Mouse (Mus musculus) brain, embryonic 18.5 days (tissue): ENCODE data around the gene Gm47995.
"Not testable (repeated sequence)": the region's sequence is repeated elsewhere in the genome, so short reads cannot be mapped to it uniquely, and the experiment has no call there.

Experiments used
- DNase-seq: peaks from one replicate; pipeline ENCODE4 v3.0.0-alpha.2; 2012; ENCODE audit warnings: low read depth, low spot score

Gene Gm47995

GRCm38 (mm10) chr1:151186186-151186585, 12.1 kb upstream of the Gm47995 start:
- not testable (repeated sequence) for DNase-seq

- DNase-seq, result not testable (repeated sequence)
These were observed 11.3 kb upstream of the Gm47995 start for GRCm38 (mm10) chr1:151186879-151187424.

- no peak for DNase-seq
These were observed 9.8 kb upstream of the Gm47995 start for GRCm38 (mm10) chr1:151188469-151188868.

GRCm38 (mm10) chr1:151192075-151192474, 6.2 kb upstream of the Gm47995 start, which contains the start of gene Gm8947:
Gene Gm8947 (plus strand): TSS chr1:151192376.
- not testable (repeated sequence) for DNase-seq

- DNase-seq, result not testable (repeated sequence)
These were observed 5.5 kb upstream of the Gm47995 start for GRCm38 (mm10) chr1:151192739-151193138.

GRCm38 (mm10) chr1:151195986-151196385, 2.3 kb upstream of the Gm47995 start:
- DNase-seq, result not testable (repeated sequence)

- not testable (repeated sequence) for DNase-seq
These were observed 1.6 kb upstream of the Gm47995 start for GRCm38 (mm10) chr1:151196690-151197089.

- DNase-seq, result not testable (repeated sequence)
These were observed 2.4 kb downstream of the Gm47995 start for GRCm38 (mm10) chr1:151200620-151201019.

- DNase-seq, result not testable (repeated sequence)
These were observed 4.5 kb downstream of the Gm47995 start for GRCm38 (mm10) chr1:151202771-151203170.

- DNase-seq, result not testable (repeated sequence)
These were observed 5.6 kb downstream of the Gm47995 start, which contains the start of gene 3110040M04Rik for GRCm38 (mm10) chr1:151203818-151204217. Gene 3110040M04Rik (plus strand): TSS chr1:151204121.

- DNase-seq, result not testable (repeated sequence)
These were observed 10.2 kb downstream of the Gm47995 start for GRCm38 (mm10) chr1:151208493-151208892.

- not testable (repeated sequence) for DNase-seq
These were observed 10.7 kb downstream of the Gm47995 start for GRCm38 (mm10) chr1:151208944-151209343.

- DNase-seq, result not testable (repeated sequence)
These were observed 11.6 kb downstream of the Gm47995 start, which contains the start of gene Gm47996 for GRCm38 (mm10) chr1:151209824-151210355. Gene Gm47996 (plus strand): TSS chr1:151210131.

- not testable (repeated sequence) for DNase-seq
These were observed 13.4 kb downstream of the Gm47995 start for GRCm38 (mm10) chr1:151211666-151212065.

- DNase-seq, result no peak
These were observed 16.6 kb downstream of the Gm47995 start for GRCm38 (mm10) chr1:151214862-151215261.

GRCm38 (mm10) chr1:151215985-151216384, 17.7 kb downstream of the Gm47995 start:
- DNase-seq, result no peak

GRCm38 (mm10) chr1:151216417-151216816, 18.2 kb downstream of the Gm47995 start:
- no peak for DNase-seq

GRCm38 (mm10) chr1:151219045-151219444, 20.8 kb downstream of the Gm47995 start:
- DNase-seq, result no peak

GRCm38 (mm10) chr1:151220098-151220497, 21.9 kb downstream of the Gm47995 start:
- DNase-seq, result no peak

- no peak for DNase-seq
These were observed 24.5 kb downstream of the Gm47995 start for GRCm38 (mm10) chr1:151222561-151223267.

- no peak for DNase-seq
These were observed 25.1 kb downstream of the Gm47995 start for GRCm38 (mm10) chr1:151223377-151223776.

GRCm38 (mm10) chr1:151224536-151224935, 26.3 kb downstream of the Gm47995 start:
- no peak for DNase-seq

- DNase-seq, result no peak
These were observed 29.3 kb downstream of the Gm47995 start for GRCm38 (mm10) chr1:151227506-151227905.
